Mouse (Mus musculus) forebrain, embryonic 12.5 days (tissue): ENCODE measurements around the gene Serpinf1. TPM values are rescaled to one million over a fixed set of nuclear protein-coding genes. Genes with fewer than 3 reads are reported as not detected.
"Not testable (repeated sequence)": the region's sequence is repeated elsewhere in the genome, so short reads cannot be mapped to it uniquely, and the experiment has no call there.

ENCODE experiments used
- ATAC-seq: fragments of 200-750 bp; cut with Nextera tagmentation; 2 replicates; pipeline ENCODE4 v1.8.0; 2017; ENCODE audit warnings: moderate TSS enrichment; ENCODE audit not compliant: low FRiP score
- H3K27ac ChIP-seq: fragments of 300-500 bp; sonication (generic); 2 replicates; pipeline ENCODE4 v1.5.1; 2016; ENCODE audit warnings: mild to moderate bottlenecking
- H3K27me3 ChIP-seq: fragments of 300-500 bp; sonication (generic); 2 replicates; pipeline ENCODE4 v1.6.1; 2016; ENCODE audit warnings: mild to moderate bottlenecking
- H3K36me3 ChIP-seq: fragments of 300-500 bp; sonication (generic); replicated peaks from 2 replicates; pipeline ENCODE4 v1.6.1; 2016; ENCODE audit warnings: mild to moderate bottlenecking
- H3K4me1 ChIP-seq: fragments of 300-500 bp; sonication (generic); 2 replicates; pipeline ENCODE4 v1.6.1; 2016
- H3K4me2 ChIP-seq: fragments of 300-500 bp; sonication (generic); 2 replicates; pipeline ENCODE4 v1.6.1; 2016; ENCODE audit warnings: mild to moderate bottlenecking, moderate library complexity
- H3K4me3 ChIP-seq: fragments of 300-500 bp; sonication (generic); replicated peaks from 2 replicates; pipeline ENCODE4 v1.5.1; 2016; ENCODE audit warnings: mild to moderate bottlenecking
- H3K9ac ChIP-seq: fragments of 300-500 bp; sonication (generic); 2 replicates; pipeline ENCODE4 v1.6.1; 2016; ENCODE audit warnings: mild to moderate bottlenecking
- H3K9me3 ChIP-seq: fragments of 300-500 bp; sonication (generic); 2 replicates; pipeline ENCODE4 v1.6.1; 2016
- WGBS: fragments of 180-500 bp; shearing (Covaris S2); methylation state at CpG from one replicate; pipeline ENCODE4 v1.1.7; 2016; 5-methylcytosine and 5-hydroxymethylcytosine counted together
- microRNA counts: library from miRNA; unstranded; fragments of <30 nt; microRNA quantifications from one replicate; lab custom pipeline; 2017
- microRNA-seq: library from miRNA; unstranded; fragments of <30 nt; microRNA quantifications from one replicate; pipeline ENCODE4, GENCODE M21; 2017
- polyA plus RNA-seq: library from polyadenylated mRNA; unstranded; fragments of >200 nt; fragmentation: Nextera tagmentation; extraction: Ambion mirVana; gene quantifications from 2 replicates; pipeline ENCODE4 v1.2.1, GENCODE M21; 2016

Serpinf1 gene
- polyA plus RNA-seq, 1 experiment from 2014 or later = 44.7 TPM

DNA sequence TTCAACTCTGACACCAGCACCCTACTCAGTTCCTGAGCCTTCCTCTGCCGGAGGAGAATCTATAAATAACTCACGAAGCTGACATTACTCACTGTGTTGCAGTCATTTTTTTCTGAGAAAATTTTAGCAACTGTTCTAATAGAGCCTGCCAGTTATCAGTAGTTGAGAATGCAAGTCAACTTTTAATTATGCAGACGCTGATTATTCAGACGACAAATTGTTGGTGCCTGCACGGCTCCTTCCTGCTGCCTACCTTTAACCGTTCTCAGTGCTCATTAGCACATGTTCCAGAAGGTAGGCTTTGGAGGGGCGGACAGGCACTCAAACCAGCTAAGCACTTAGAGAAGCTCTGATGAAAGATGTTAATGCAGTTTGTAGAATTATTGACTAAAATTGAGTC, 25.0 kb downstream of the Serpinf1 start:
- no peak overlapping the region for H3K4me2 ChIP-seq
- ATAC-seq = no peak
- WGBS = 79% methylated on average over 7 of the region's 7 CpGs
- no peak overlapping the region for H3K9ac ChIP-seq
- no peaks in the 10 kb centered on the region for H3K9me3 ChIP-seq
- no peaks in the 10 kb centered on the region for H3K27me3 ChIP-seq
- no peaks in the 10 kb centered on the region for H3K4me1 ChIP-seq
- H3K36me3 ChIP-seq = no peaks in the 10 kb centered on the region; the same call in 1 of the 2 replicates
- no peak overlapping the region for H3K4me3 ChIP-seq
- no peak overlapping the region for H3K27ac ChIP-seq

DNA sequence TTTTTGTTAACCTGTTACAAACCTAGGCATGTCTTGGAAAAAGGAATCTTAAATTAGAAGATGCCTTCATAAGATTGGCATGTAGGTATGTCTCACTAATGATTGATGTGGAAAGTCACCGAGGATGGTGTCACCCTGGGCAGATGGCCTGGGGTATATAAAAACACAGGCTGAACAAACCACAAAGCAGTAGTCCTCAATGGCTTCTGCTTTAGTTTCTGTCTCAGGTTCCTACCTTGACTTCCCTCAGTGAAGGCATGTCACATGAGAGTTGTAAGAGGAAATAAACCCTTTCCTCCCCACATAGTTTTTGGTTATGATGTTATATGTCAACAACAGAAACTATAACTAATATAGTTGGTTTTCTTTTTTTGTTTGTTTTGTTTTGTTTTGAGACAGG, 26.9 kb downstream of the Serpinf1 start:
- no peaks in the 10 kb centered on the region for H3K4me1 ChIP-seq
- no peak overlapping the region for H3K4me3 ChIP-seq
- H3K9ac ChIP-seq = no peak overlapping the region
- no peak overlapping the region for H3K4me2 ChIP-seq
- no peaks in the 10 kb centered on the region for H3K9me3 ChIP-seq
- no peak for ATAC-seq
- WGBS = 88% methylated on average over 1 of the region's 1 CpGs
- H3K36me3 ChIP-seq = peaks cover 1% of the 10 kb centered on the region; the same call in 1 of the 2 replicates
- H3K27ac ChIP-seq = no peak overlapping the region
- H3K27me3 ChIP-seq = no peaks in the 10 kb centered on the region

DNA sequence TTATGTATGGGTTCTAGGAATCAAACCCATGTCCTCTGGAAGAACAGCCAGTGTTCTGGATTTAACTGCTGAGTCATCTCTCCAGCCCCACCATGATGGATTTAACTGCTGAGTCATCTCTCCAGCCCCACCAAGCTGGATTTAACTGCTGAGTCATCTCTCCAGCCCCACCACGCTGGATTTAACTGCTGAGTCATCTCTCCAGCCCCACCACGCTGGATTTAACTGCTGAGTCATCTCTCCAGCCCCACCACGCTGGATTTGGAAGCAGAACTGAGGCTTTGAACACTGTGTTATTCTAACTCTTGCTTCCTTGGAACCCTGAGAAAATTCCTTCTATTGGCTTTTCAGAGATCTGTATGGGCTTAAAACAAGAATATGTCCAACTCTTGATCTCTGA, 39.0 kb downstream of the Serpinf1 start:
- H3K4me1 ChIP-seq, H3K4me3 ChIP-seq, H3K4me2 ChIP-seq, H3K9ac ChIP-seq, H3K36me3 ChIP-seq, H3K27me3 ChIP-seq, H3K27ac ChIP-seq, ATAC-seq, H3K9me3 ChIP-seq: not testable (repeated sequence)
- 67% methylated on average over 3 of the region's 3 CpGs for WGBS

DNA sequence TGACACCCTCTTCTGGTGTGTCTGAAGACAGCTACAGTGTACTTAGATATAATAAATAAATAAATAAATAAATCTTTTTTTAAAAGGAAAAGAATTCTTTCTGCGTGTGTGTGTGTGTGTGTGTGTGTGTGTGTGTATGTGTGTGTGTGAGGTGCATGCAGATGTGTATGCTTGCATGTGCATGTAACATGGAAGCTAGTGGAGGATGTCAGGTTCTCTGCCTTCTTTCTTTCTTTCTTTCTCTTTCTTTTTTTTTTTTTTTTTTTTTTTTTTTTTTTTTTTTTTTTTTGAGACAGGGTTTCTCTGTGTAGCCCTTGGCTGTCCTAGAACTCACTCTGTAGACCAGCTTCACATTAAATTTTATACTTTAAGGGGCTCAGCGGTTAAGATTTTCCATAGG, 43.7 kb downstream of the Serpinf1 start:
- H3K9ac ChIP-seq, H3K4me1 ChIP-seq: not testable (repeated sequence)

DNA sequence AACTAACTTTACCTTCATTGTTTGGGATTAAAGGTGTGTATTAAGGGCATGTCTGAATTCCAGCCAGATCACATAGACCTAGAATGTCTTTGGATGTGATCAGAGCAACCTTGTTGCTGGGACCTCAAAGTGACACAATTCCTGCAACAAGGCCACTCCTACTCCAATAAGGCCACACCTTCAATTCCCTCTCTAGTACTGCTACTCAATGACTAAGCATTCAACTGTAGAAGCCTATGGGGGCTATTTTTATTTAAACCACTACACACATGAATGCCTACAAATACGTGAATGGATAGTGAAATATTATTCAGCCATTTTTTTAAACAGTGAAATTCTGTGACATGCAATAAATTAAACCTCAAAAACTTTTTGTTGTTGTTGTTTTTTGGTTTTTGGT, 45.4 kb downstream of the Serpinf1 start:
- Histone ChIP-seq H3K9me3 (no peaks in the 10 kb centered on the region), H3K36me3 (no peaks in the 10 kb centered on the region), H3K27ac (no peak overlapping the region), H3K4me2 (no peak overlapping the region), H3K4me1 (no peaks in the 10 kb centered on the region), H3K27me3 (no peaks in the 10 kb centered on the region), H3K9ac (no peak overlapping the region), H3K4me3 (no peak overlapping the region)
- no peak for ATAC-seq
- 91% methylated on average over 1 of the region's 1 CpGs for WGBS

More for the DNA sequence above, 43.7 kb downstream of the Serpinf1 start:
- ATAC-seq, H3K27ac ChIP-seq, H3K4me2 ChIP-seq, H3K9me3 ChIP-seq, H3K36me3 ChIP-seq, H3K27me3 ChIP-seq, H3K4me3 ChIP-seq: not testable (repeated sequence)
- 98% methylated on average over 2 of the region's 2 CpGs for whole genome bisulfite sequencing

MicroRNAs encoded within 50 kb of the gene (microRNA counts, 519-probe panel; counts per million panel counts)
- 5,655 counts per million, percentile 77 among the panel's probes with 10 or more counts for microRNA mmu-miR-22 (lab: Ali Mortazavi, UCI)

Small RNAs within 50 kb of the gene (microRNA-seq; reads per million reads assigned to microRNA genes)
- 2,923 reads per million, percentile 85 among the genes with 10 or more reads in this experiment for gene Mir22

Other genes starting within 250 kb of the Serpinf1 start
- 24.3 and 25.3 TPM in 2 replicates for gene Ovca2, start 243.9 kb downstream of the Serpinf1 start, polyA plus RNA-seq
- gene Dph1, start 231.5 kb downstream of the Serpinf1 start, polyA plus RNA-seq = 15.7 and 16.6 TPM in 2 replicates
- 1.7 and 1.8 TPM in 2 replicates for gene Rtn4rl1, start 228.9 kb downstream of the Serpinf1 start, polyA plus RNA-seq
- gene Rpa1, start 74.4 kb downstream of the Serpinf1 start, polyA plus RNA-seq = 140 and 160 TPM in 2 replicates
- gene Smyd4, start 74.3 kb downstream of the Serpinf1 start, polyA plus RNA-seq = 20.0 and 21.0 TPM in 2 replicates
- gene Serpinf2, start 16.9 kb upstream of the Serpinf1 start, polyA plus RNA-seq = not detected in 2 replicates
- gene Wdr81, start 32.0 kb upstream of the Serpinf1 start, polyA plus RNA-seq = 7.2 and 8.7 TPM in 2 replicates
- 4.9 and 7.1 TPM in 2 replicates for gene Tlcd2, start 39.0 kb upstream of the Serpinf1 start, polyA plus RNA-seq
- 87.9 and 92.6 TPM in 2 replicates for gene Prpf8, start 64.1 kb upstream of the Serpinf1 start, polyA plus RNA-seq
- gene Rilp, start 87.4 kb upstream of the Serpinf1 start, polyA plus RNA-seq = 0.22 and 0.34 TPM in 2 replicates
- 3.0 and 3.9 TPM in 2 replicates for gene Scarf1, start 90.8 kb upstream of the Serpinf1 start, polyA plus RNA-seq
- 11.4 TPM in 2 replicates for gene Slc43a2, start 109.0 kb upstream of the Serpinf1 start, polyA plus RNA-seq
- 95.5 and 96.1 TPM in 2 replicates for gene Pitpna, start 165.4 kb upstream of the Serpinf1 start, polyA plus RNA-seq
- gene Inpp5k, start 208.3 kb upstream of the Serpinf1 start, polyA plus RNA-seq = 21.5 and 25.4 TPM in 2 replicates
- 12.1 and 13.9 TPM in 2 replicates for gene Myo1c, start 227.8 kb upstream of the Serpinf1 start, polyA plus RNA-seq